Mouse (Mus musculus) WW6 (cell line): Measurements from ENCODE around the gene Wdr86.

Experiments
- DNase-seq: peaks from one replicate; pipeline ENCODE4 v3.0.0-alpha.2; 2013; ENCODE audit warnings: low read depth, low spot score

Wdr86 gene

DNA sequence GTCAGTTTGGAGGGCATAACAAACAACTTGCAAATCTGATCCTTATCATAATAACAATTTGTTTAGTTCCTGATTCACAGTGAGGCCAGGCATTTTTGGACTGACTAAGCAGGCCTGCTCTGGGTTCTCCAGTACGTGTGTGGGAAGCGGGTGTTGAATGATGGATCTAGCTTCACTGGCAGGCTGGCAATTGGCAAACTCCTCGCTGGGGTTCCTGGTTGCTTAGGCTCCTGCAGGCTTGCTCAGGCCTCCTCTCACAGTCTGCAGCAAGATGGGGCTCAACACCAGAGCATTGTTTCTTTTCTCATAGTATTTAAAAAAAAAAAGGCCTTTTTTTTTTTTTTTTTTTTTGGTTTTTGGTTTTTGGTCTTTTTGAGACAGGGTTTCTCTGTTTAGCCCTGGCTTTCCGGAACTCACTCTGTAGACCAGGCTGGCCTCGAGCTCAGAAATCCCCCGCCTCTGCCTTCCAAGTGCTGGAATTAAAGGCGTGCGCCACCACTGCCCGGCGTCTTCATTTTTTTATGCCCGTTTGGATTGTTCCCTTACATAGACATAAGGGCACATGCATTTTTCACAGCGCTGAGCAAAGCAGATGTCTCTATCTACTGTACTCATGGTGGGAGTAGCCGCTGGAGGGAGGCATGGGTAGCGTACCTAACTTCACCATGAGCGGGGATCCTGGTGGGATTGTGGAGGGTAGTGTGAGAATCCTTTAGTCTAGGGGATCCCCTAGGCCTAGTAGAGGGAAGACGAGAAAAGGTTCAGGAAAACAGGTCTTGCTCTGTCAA, 45.8 kb downstream of the Wdr86 start:
- DNase-seq: peak; percentile 16

DNA sequence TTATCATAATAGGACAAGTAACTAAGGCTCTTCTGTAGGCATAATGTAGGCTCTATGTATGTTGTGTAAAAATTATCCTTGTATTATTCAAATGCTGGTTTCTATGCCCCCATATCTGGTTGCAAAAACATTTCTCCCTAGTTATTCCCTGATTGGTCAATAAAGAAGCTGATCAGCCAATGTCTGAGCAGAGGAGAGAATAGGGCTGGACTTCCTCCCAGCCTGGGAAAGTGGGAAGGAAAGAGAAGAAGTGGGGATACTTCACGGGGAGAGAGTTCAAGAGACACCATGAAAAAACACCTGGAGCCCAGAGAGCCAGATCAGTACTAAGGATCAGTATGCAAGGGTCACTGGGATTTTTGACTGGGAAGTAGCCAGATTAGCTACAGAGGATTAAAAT, 49.1 kb downstream of the Wdr86 start:
- no peak for DNase-seq

DNA sequence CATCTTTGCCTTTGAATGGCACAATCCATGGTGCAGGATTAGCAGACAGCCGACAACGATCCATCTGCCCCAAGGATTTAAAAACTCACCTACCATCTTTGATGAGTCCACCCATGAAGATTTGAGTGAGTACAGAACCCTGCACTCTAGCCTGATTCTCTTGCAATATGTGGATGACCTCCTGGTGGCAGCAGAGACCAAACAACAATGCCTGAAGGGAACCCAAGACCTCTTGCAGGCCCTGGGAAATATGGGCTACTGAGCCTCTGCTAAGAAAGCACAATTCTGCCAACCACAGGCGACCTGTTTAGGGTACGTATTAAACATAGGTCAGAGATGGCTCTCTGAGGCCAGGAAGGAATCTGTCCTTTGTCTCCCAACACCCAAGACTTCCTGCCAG, 56.3 kb downstream of the Wdr86 start:
- peak; percentile 48 for DNase-seq
